Mouse (Mus musculus) hindbrain, embryonic 14.5 days (tissue): ENCODE measurements around the gene Stx1a. TPM values are rescaled to one million over a fixed set of nuclear protein-coding genes. Genes with fewer than 3 reads are reported as not detected.
A peak's percentile ranks its signal among the peaks of the same experiment; 100 is the strongest.

ENCODE experiments used
- ATAC-seq: fragments of 200-750 bp; cut with Nextera tagmentation; 2 replicates; pipeline ENCODE4 v1.8.0; 2017; ENCODE audit warnings: moderate number of reproducible peaks, mild to moderate bottlenecking, moderate TSS enrichment, moderate library complexity; ENCODE audit not compliant: low FRiP score
- DNase-seq: peaks from one replicate; pipeline ENCODE4 v3.0.0-alpha.2; 2015; ENCODE audit warnings: low spot score
- H3K27ac ChIP-seq: fragments of 300-500 bp; sonication (generic); 2 replicates; pipeline ENCODE4 v1.5.1; 2014; ENCODE audit warnings: mild to moderate bottlenecking, moderate library complexity
- H3K27me3 ChIP-seq: fragments of 300-500 bp; sonication (generic); 2 replicates; pipeline ENCODE4 v1.6.1; 2014; ENCODE audit warnings: mild to moderate bottlenecking, low read length, mixed read lengths; ENCODE audit not compliant: control insufficient read depth, insufficient read depth
- H3K36me3 ChIP-seq: fragments of 300-500 bp; sonication (generic); replicated peaks from 2 replicates; pipeline ENCODE4 v1.6.1; 2014; ENCODE audit not compliant: control insufficient read depth, insufficient read depth
- H3K4me1 ChIP-seq: fragments of 300-500 bp; sonication (generic); replicated peaks from 2 replicates; pipeline ENCODE4 v1.6.1; 2014; ENCODE audit warnings: antibody characterized with exemption, low read length, mixed read lengths; ENCODE audit not compliant: control insufficient read depth, insufficient read depth
- H3K4me2 ChIP-seq: fragments of 300-500 bp; sonication (generic); replicated peaks from 2 replicates; pipeline ENCODE4 v1.6.1; 2014; ENCODE audit warnings: mild to moderate bottlenecking, moderate library complexity
- H3K4me3 ChIP-seq: fragments of 300-500 bp; sonication (generic); replicated peaks from 2 replicates; pipeline ENCODE4 v1.5.1; 2014; ENCODE audit warnings: mild to moderate bottlenecking, low read length
- H3K9ac ChIP-seq: fragments of 300-500 bp; sonication (generic); 2 replicates; pipeline ENCODE4 v1.6.1; 2014
- H3K9me3 ChIP-seq: fragments of 300-500 bp; sonication (generic); 2 replicates; pipeline ENCODE4 v1.6.1; 2016; ENCODE audit warnings: low read length; ENCODE audit not compliant: control insufficient read depth
- WGBS: fragments of 180-500 bp; shearing (Covaris S2); extraction: QIAGEN DNeasy Blood & Tissue Kit; methylation state at CpG from one replicate; pipeline ENCODE4 v1.1.7; 2014; 5-methylcytosine and 5-hydroxymethylcytosine counted together
- polyA plus RNA-seq: library from polyadenylated mRNA; unstranded; fragments of >200 nt; fragmentation: Nextera tagmentation; extraction: Ambion mirVana; gene quantifications from 2 replicates; pipeline ENCODE4 v1.2.1, GENCODE M21; 2014

Gene Stx1a
- 113 and 134 TPM in 2 replicates for polyA plus RNA-seq

DNA sequence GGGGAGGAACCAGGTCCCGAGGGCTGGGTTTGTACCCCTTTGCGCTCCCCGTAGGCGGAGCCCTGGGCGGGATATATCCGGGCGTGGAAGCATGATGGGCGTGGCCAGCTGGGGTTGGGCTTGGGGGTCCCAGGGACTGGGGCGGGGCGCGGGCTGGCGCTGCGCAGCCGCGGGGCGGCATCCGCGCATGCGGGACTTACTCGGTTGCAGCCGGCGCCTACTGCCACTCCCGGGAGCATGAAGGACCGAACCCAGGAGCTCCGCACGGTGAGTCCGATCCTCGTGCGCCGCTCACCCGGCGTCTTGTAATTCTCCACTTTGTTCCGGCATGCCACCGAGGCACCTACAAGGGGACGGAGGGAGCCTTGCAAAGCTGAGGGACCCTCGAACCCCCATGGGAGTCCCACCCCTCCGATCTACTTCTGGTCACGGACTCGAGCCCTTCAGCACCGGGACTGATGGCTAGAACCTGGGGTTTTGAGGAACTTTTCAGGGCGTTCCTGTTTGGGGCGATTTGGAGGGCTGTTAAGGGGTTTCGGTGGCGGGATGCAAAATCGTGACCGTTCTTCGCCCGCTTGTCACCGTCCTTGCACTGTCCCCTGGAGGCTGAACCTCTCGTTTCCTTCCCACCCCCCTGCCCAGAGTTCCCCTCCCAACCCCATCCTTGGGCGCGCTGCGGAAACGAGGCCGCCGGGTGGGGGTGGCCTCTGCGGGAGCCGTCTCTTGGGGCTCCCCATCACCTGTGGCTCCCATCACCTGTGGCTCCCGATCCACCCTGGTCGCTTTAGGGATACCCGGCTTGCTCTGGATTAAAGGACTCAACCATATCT is at the start of gene Stx1a:
TSS of gene Stx1a (plus strand) at position 139 of the 830 bp plus-strand sequence.
- Histone ChIP-seq H3K4me1 (peaks cover 16% of the 10 kb centered on the region), H3K4me2 (peak within 1 kb of the TSS; percentile 89), H3K9ac (peak within 1 kb of the TSS; percentile 77), H3K9me3 (no peaks in the 10 kb centered on the region), H3K4me3 (peak within 1 kb of the TSS; percentile 71), H3K27ac (0 out of 2 replicates have a peak within 1 kb of the TSS, but pooled peaks have one; percentile 1), H3K27me3 (no peaks in the 10 kb centered on the region), H3K36me3 (no peaks in the 10 kb centered on the region; the same call in 1 of the 2 replicates)
- DNase-seq (peak; percentile 86), ATAC-seq (peak; percentile 89)
- under 1% methylated on average over 58 of the region's 61 CpGs for WGBS

- Histone ChIP-seq H3K27ac (no peak overlapping the region), H3K4me2 (no peak overlapping the region), H3K9me3 (no peaks in the 10 kb centered on the region), H3K27me3 (no peaks in the 10 kb centered on the region), H3K9ac (no peak overlapping the region), H3K4me1 (no peaks in the 10 kb centered on the region), H3K36me3 (no peaks in the 10 kb centered on the region), H3K4me3 (no peak overlapping the region)
- 89% methylated on average over 7 of the region's 7 CpGs for WGBS
- no peak for DNase-seq
- ATAC-seq, result no peak
Observed at GRCm38 (mm10) chr5:134973526-134973925, 49.8 kb upstream of the Stx1a start.

DNA sequence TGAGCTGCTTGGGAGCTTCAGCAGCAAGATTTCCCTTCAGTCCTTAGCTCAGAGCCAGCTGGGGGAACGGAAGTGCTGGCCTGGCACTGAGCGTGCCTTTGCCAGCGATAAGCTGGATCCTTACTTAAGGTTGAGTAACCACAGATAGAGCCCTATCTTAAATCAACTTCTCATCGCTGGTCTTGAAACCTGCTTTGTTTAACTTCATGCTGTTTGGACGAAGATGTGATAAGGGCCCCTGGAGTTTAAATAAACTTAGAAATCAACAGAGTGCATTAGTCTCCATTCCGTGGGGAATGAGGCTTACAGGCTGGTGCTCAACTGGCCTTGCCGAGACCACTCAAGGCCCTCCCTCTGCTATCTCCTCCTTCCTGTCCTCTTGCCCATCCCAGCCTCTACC is 49.0 kb upstream of the Stx1a start:
- Histone ChIP-seq H3K4me2 (no peak overlapping the region), H3K9me3 (no peaks in the 10 kb centered on the region), H3K27me3 (no peaks in the 10 kb centered on the region), H3K36me3 (no peaks in the 10 kb centered on the region), H3K4me1 (no peaks in the 10 kb centered on the region), H3K9ac (no peak overlapping the region), H3K4me3 (no peak overlapping the region), H3K27ac (no peak overlapping the region)
- ATAC-seq, result no peak
- DNase-seq, result no peak
- 74% methylated on average over 7 of the region's 7 CpGs for WGBS

DNA sequence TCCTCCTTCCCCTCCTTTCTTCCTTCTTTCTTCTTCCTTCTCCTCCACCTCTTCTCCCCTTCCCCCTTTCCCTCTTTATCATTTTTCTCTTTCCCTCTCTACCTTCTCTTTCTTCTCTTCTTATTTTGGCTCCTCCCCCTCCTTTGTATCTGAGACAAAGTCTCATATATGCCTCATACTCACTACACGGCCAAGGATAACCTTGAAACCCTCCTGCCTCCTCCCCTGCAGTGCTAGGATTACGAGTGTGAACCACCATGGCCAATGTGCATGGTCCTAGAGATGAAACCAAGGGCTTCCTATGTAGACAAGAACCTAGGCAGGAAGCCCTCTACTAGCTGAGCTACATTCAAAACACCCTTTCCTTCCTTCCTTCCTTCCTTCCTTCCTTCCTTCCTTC is 48.4 kb upstream of the Stx1a start:
- Histone ChIP-seq H3K27me3 (no peaks in the 10 kb centered on the region), H3K9ac (no peak overlapping the region), H3K4me2 (no peak overlapping the region), H3K36me3 (no peaks in the 10 kb centered on the region), H3K27ac (no peak overlapping the region), H3K4me1 (no peaks in the 10 kb centered on the region), H3K4me3 (no peak overlapping the region), H3K9me3 (no peaks in the 10 kb centered on the region)
- DNase-seq (no peak), ATAC-seq (no peak)
- 58% methylated on average over 2 of the region's 2 CpGs for WGBS

GRCm38 (mm10) chr5:134976164-134976563 is 47.1 kb upstream of the Stx1a start:
- H3K9ac ChIP-seq, result no peak overlapping the region
- 91% methylated on average over 2 of the region's 2 CpGs for WGBS

GRCm38 (mm10) chr5:134976577-134977250 is 46.6 kb upstream of the Stx1a start:
- 86% methylated on average over 14 of the region's 14 CpGs for WGBS
- Histone ChIP-seq H3K4me1 (no peaks in the 10 kb centered on the region), H3K9me3 (no peaks in the 10 kb centered on the region), H3K4me2 (no peak overlapping the region), H3K36me3 (no peaks in the 10 kb centered on the region), H3K9ac (no peak overlapping the region), H3K4me3 (no peak overlapping the region), H3K27ac (no peak overlapping the region), H3K27me3 (no peaks in the 10 kb centered on the region)
- DNase-seq (no peak), ATAC-seq (no peak)

More at GRCm38 (mm10) chr5:134976164-134976563, 47.1 kb upstream of the Stx1a start:
- Histone ChIP-seq H3K4me1 (no peaks in the 10 kb centered on the region), H3K4me2 (no peak overlapping the region), H3K36me3 (no peaks in the 10 kb centered on the region), H3K27me3 (no peaks in the 10 kb centered on the region), H3K4me3 (no peak overlapping the region), H3K9me3 (no peaks in the 10 kb centered on the region), H3K27ac (no peak overlapping the region)
- DNase-seq (no peak), ATAC-seq (no peak)

DNA sequence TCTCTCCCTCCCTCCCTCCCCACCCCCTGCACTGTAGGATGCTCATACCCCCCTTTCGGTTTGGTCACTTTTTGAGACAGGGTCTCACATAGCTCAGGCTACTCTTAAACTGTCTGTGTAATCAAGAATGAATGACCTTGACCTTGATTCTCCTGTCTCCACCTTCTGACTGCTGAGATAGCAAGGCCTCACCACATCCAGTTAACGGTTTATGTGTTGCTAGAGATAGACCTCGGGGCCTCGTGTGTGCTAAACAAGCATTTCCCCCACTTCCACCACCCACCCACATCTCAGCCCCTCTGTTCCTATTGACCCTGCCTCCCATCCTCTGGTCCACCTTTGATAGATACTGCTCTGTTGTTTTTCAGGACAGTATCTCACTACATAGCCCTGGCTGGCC is 45.4 kb upstream of the Stx1a start:
- 81% methylated on average over 4 of the region's 4 CpGs for WGBS
- H3K27me3 ChIP-seq, result no peaks in the 10 kb centered on the region
- H3K4me2 ChIP-seq, result no peak overlapping the region
- no peak overlapping the region for H3K4me3 ChIP-seq
- no peaks in the 10 kb centered on the region for H3K4me1 ChIP-seq
- no peak for DNase-seq
- ATAC-seq, result no peak
- no peaks in the 10 kb centered on the region for H3K36me3 ChIP-seq
- H3K9me3 ChIP-seq, result no peaks in the 10 kb centered on the region
- no peak overlapping the region for H3K9ac ChIP-seq
- H3K27ac ChIP-seq, result no peak overlapping the region

DNA sequence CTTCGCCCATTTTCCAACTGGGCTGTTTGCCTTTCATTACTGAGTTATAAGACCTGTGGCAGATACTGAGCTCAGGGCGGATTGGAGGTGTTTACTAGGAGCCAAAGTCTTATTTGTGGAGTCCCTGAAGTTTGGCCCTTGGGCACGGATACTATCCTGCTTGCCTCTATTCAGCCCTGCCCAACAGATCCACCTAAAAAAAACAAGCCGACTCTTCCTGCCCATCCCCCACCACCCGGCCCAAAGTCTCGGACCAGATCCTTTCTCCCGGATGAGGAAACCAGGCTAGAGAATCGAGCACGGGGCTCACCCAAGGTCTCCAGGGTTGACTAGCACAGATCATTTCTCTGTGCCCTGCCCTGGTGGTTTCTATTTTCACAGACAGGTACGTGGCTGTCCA is 42.1 kb upstream of the Stx1a start:
- Histone ChIP-seq H3K4me3 (no peak overlapping the region), H3K9me3 (no peaks in the 10 kb centered on the region), H3K36me3 (no peaks in the 10 kb centered on the region), H3K27me3 (peaks cover 17% of the 10 kb centered on the region), H3K4me1 (peaks cover 6% of the 10 kb centered on the region; the same call in 1 of the 2 replicates), H3K27ac (no peak overlapping the region), H3K4me2 (no peak overlapping the region), H3K9ac (no peak overlapping the region)
- no peak for ATAC-seq
- no peak for DNase-seq
- WGBS, result 77% methylated on average over 10 of the region's 10 CpGs

DNA sequence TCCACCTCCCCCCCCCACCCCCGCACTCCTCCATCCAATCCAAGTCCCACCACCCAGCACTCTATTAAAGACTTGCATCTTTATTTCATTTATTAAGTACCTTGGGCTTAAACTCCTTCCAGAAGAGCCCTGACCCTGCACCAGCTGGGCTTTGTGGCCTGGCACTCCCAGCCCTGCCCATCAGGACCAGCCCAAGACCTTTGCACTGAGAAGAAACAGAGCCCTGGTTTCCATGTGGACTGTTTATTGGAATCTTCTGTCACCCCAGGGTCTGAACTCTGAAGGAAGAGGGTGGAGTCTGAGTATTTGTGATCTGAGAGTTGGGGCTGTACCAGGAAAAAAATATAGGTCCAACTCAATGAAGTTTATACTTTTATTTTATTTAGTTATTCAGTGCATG is 40.2 kb upstream of the Stx1a start:
- 88% methylated on average over 1 of the region's 1 CpGs for WGBS
- Histone ChIP-seq H3K9me3 (no peaks in the 10 kb centered on the region), H3K27ac (no peak overlapping the region)

More for the DNA sequence above, 40.2 kb upstream of the Stx1a start:
- H3K9ac ChIP-seq, result no peak overlapping the region
- no peak for ATAC-seq
- no peak for DNase-seq
- H3K27me3 ChIP-seq, result peaks cover 37% of the 10 kb centered on the region
- H3K4me3 ChIP-seq, result no peak overlapping the region
- no peaks in the 10 kb centered on the region for H3K36me3 ChIP-seq
- peaks cover 14% of the 10 kb centered on the region; the same call in 1 of the 2 replicates for H3K4me1 ChIP-seq
- H3K4me2 ChIP-seq, result no peak overlapping the region
